In genomic region chr5:24486097-24486496, GRCm38 (mm10) we compare ENCODE assay signal across 10 mouse cellular contexts. TPM values are rescaled to one million over a fixed set of nuclear protein-coding genes. Genes with fewer than 3 reads are reported as not detected.
A peak's percentile ranks its signal among the peaks of the same experiment; 100 is the strongest.
DNase-seq lines count a peak whose midpoint lies in the region; ATAC-seq and TF ChIP-seq lines count a peak whose summit lies in the region.
"Had no signal": no experiment of that assay in that cellular context is flagged by ENCODE, and none has a peak within 500 bp of the region (broad histone marks: within the 10 kb centered on the region; RNA-seq: fewer than 3 reads in every experiment).

No protein-coding gene starts in this region.

- 0 out of 2 replicates have a peak, but pooled peaks cover 9% of the 10 kb centered on the region for H3K27me3 ChIP-seq in kidney, embryonic 15.5 days
- no peaks in the 10 kb centered on the region; the same call in 1 of the 2 replicates for H3K27me3 ChIP-seq in forebrain, postnatal 0 days (ENCODE audit: insufficient read depth, low read length)
- no peaks in the 10 kb centered on the region for H3K27me3 ChIP-seq in hindbrain, embryonic 15.5 days
- no peaks in the 10 kb centered on the region for H3K27me3 ChIP-seq in stomach, postnatal 0 days (ENCODE audit: control insufficient read depth, insufficient read depth, low read length)
- H3K27me3 ChIP-seq: stomach, embryonic 15.5 days had no signal

- H3K4me1 ChIP-seq in kidney, embryonic 15.5 days, result peaks cover 43% of the 10 kb centered on the region
- peaks cover 7% of the 10 kb centered on the region; the same call in 1 of the 2 replicates for H3K4me1 ChIP-seq in forebrain, postnatal 0 days (ENCODE audit: insufficient read depth)
- H3K4me1 ChIP-seq in hindbrain, embryonic 15.5 days (replicated peaks), result peaks cover 56% of the 10 kb centered on the region
- no peaks in the 10 kb centered on the region for H3K4me1 ChIP-seq in stomach, postnatal 0 days (replicated peaks; ENCODE audit: control insufficient read depth, insufficient read depth)

- H3K27ac ChIP-seq in kidney, embryonic 15.5 days, result no peak overlapping the region
- no peak overlapping the region for H3K27ac ChIP-seq in forebrain, postnatal 0 days (ENCODE audit: low read depth, low read length)
- H3K27ac ChIP-seq in hindbrain, embryonic 15.5 days (replicated peaks), result peak overlapping the region; percentile 56; the same call in 1 of the 2 replicates
- H3K27ac ChIP-seq in stomach, postnatal 0 days (replicated peaks), result no peak overlapping the region
- H3K27ac ChIP-seq: embryonic facial prominence, embryonic 12.5 days; stomach, embryonic 15.5 days had no signal

- H3K4me3 ChIP-seq in kidney, embryonic 15.5 days (replicated peaks), result no peak overlapping the region
- no peak overlapping the region for H3K4me3 ChIP-seq in forebrain, postnatal 0 days (ENCODE audit: low read depth, low read length)
- H3K4me3 ChIP-seq in hindbrain, embryonic 15.5 days, result no peak overlapping the region
- H3K4me3 ChIP-seq in stomach, postnatal 0 days (ENCODE audit: low read depth, low read length), result no peak overlapping the region
- H3K4me3 ChIP-seq: embryonic facial prominence, embryonic 12.5 days; stomach, embryonic 15.5 days had no signal

- no peak overlapping the region for H3K9ac ChIP-seq in kidney, embryonic 15.5 days
- no peak overlapping the region for H3K9ac ChIP-seq in forebrain, postnatal 0 days
- no peak overlapping the region for H3K9ac ChIP-seq in hindbrain, embryonic 15.5 days
- no peak overlapping the region for H3K9ac ChIP-seq in stomach, postnatal 0 days (ENCODE audit: low read length)
- H3K9ac ChIP-seq: embryonic facial prominence, embryonic 12.5 days; stomach, embryonic 15.5 days had no signal

- peak; percentile 92 for TF ChIP-seq CTCF in forebrain, postnatal 0 days (IDR thresholded peaks at IDR 0.05; ENCODE audit: low read depth)
- peak; percentile 91 for TF ChIP-seq CTCF in stomach, postnatal 0 days (IDR thresholded peaks at IDR 0.05; ENCODE audit: low read depth)

- no peaks in the 10 kb centered on the region for H3K9me3 ChIP-seq in kidney, embryonic 15.5 days (replicated peaks)
- no peaks in the 10 kb centered on the region for H3K9me3 ChIP-seq in forebrain, postnatal 0 days (ENCODE audit: low read length)
- no peaks in the 10 kb centered on the region for H3K9me3 ChIP-seq in hindbrain, embryonic 15.5 days
- no peaks in the 10 kb centered on the region for H3K9me3 ChIP-seq in stomach, postnatal 0 days (ENCODE audit: control insufficient read depth, low read length)
- H3K9me3 ChIP-seq: embryonic facial prominence, embryonic 12.5 days; stomach, embryonic 15.5 days had no signal

- 6% methylated on average over 8 of the region's 8 CpGs for WGBS in kidney, embryonic 15.5 days
- 3% methylated on average over 8 of the region's 8 CpGs for WGBS in forebrain, postnatal 0 days
- 3% methylated on average over 8 of the region's 8 CpGs for WGBS in hindbrain, embryonic 15.5 days
- WGBS in stomach, postnatal 0 days, result 4% methylated on average over 8 of the region's 8 CpGs

- intact Hi-C loops in left cerebral cortex, postnatal 36 days (cut with DNase I), result loop anchor here (5.0 kb wide), 1 partner anchor 111 kb away; no protein-coding TSS in a partner anchor

- no peak for TF ChIP-seq EP300 in stomach, postnatal 0 days (optimal IDR thresholded peaks at IDR 0.05)

- H3K4me2 ChIP-seq in kidney, embryonic 15.5 days, result no peak overlapping the region
- H3K4me2 ChIP-seq in forebrain, postnatal 0 days (ENCODE audit: low read depth), result no peak overlapping the region
- H3K4me2 ChIP-seq in hindbrain, embryonic 15.5 days, result no peak overlapping the region
- H3K4me2 ChIP-seq in stomach, postnatal 0 days (replicated peaks; ENCODE audit: low read depth), result no peak overlapping the region
- H3K4me2 ChIP-seq: stomach, embryonic 15.5 days had no signal

- H3K36me3 ChIP-seq in kidney, embryonic 15.5 days, result peaks cover 82% of the 10 kb centered on the region
- H3K36me3 ChIP-seq in forebrain, postnatal 0 days (ENCODE audit: insufficient read depth), result peaks cover 60% of the 10 kb centered on the region
- H3K36me3 ChIP-seq in hindbrain, embryonic 15.5 days, result peaks cover 38% of the 10 kb centered on the region
- peaks cover 41% of the 10 kb centered on the region for H3K36me3 ChIP-seq in stomach, postnatal 0 days (ENCODE audit: control insufficient read depth, insufficient read depth, low read length)

- peak; percentile 89 for DNase-seq in kidney, adult 18-20 months
- DNase-seq in cerebellum, adult 11 months, result peak; percentile 87
- peak; percentile 91 for DNase-seq in forebrain, postnatal 0 days
- peak; percentile 82 to 88 for DNase-seq in left cerebral cortex, postnatal 36 days (ENCODE audit: low spot score in 2 of 2)
- peak; percentile 41 to 64 for DNase-seq in natural killer cell, adult 2 months (ENCODE audit: low spot score in 2 of 2)
- DNase-seq in stomach, postnatal 0 days (ENCODE audit: low spot score), result peak; percentile 86

- no peak for ATAC-seq in kidney, embryonic 15.5 days (replicated peaks; ENCODE audit: low FRiP score)
- ATAC-seq in forebrain, postnatal 0 days, result peak; percentile 30
- ATAC-seq in hindbrain, embryonic 15.5 days (ENCODE audit: low FRiP score, low read depth), result no peak
- ATAC-seq in stomach, postnatal 0 days (ENCODE audit: low FRiP score, low TSS enrichment), result no peak

RNA-seq across cellular contexts. Expression of gene Agap3, which starts 34.1 kb away (rescaled TPM):
- 18.8 and 21.0 TPM in 2 replicates for polyA plus RNA-seq in kidney, embryonic 15.5 days (2015; fragmentation: Nextera tagmentation; extraction: Ambion mirVana)
- total RNA-seq in forebrain, postnatal 0 days (2014; rRNA removed), result 270 and 296 TPM in 2 replicates
- polyA plus RNA-seq in forebrain, postnatal 0 days (2015; fragmentation: Nextera tagmentation; extraction: Ambion mirVana), result 136 and 140 TPM in 2 replicates
- 112 and 124 TPM in 2 replicates for polyA plus RNA-seq in hindbrain, embryonic 15.5 days (2015; fragmentation: Nextera tagmentation; extraction: Ambion mirVana)
- total RNA-seq in left cerebral cortex, postnatal 36 days (2021), result 100 to 1,000 TPM; 507 to 566 TPM
- 21.9 and 26.5 TPM in 2 replicates for polyA plus RNA-seq in stomach, postnatal 0 days (2015; fragmentation: Nextera tagmentation; extraction: Ambion mirVana)

RNA-seq across cellular contexts. Expression of gene Tmub1, which starts 38.4 kb away (rescaled TPM):
- polyA plus RNA-seq in kidney, embryonic 15.5 days (2015; fragmentation: Nextera tagmentation; extraction: Ambion mirVana), result 25.2 and 26.5 TPM in 2 replicates
- total RNA-seq in forebrain, postnatal 0 days (2014; rRNA removed), result 34.3 and 47.2 TPM in 2 replicates
- polyA plus RNA-seq in forebrain, postnatal 0 days (2015; fragmentation: Nextera tagmentation; extraction: Ambion mirVana), result 54.8 and 56.7 TPM in 2 replicates
- polyA plus RNA-seq in hindbrain, embryonic 15.5 days (2015; fragmentation: Nextera tagmentation; extraction: Ambion mirVana), result 55.1 and 64.2 TPM in 2 replicates
- total RNA-seq in left cerebral cortex, postnatal 36 days (2021), result 10 to 100 TPM; 24.8 to 32.5 TPM
- polyA plus RNA-seq in stomach, postnatal 0 days (2015; fragmentation: Nextera tagmentation; extraction: Ambion mirVana), result 20.9 and 21.1 TPM in 2 replicates

RNA-seq across cellular contexts. Expression of gene Gbx1, which starts 40.9 kb away (rescaled TPM):
- polyA plus RNA-seq in kidney, embryonic 15.5 days (2015; fragmentation: Nextera tagmentation; extraction: Ambion mirVana), result 0.04 and 0.10 TPM in 2 replicates
- 2.3 and 4.8 TPM in 2 replicates for total RNA-seq in forebrain, postnatal 0 days (2014; rRNA removed)
- polyA plus RNA-seq in forebrain, postnatal 0 days (2015; fragmentation: Nextera tagmentation; extraction: Ambion mirVana), result 0.91 and 1.3 TPM in 2 replicates
- 6.8 and 8.8 TPM in 2 replicates for polyA plus RNA-seq in hindbrain, embryonic 15.5 days (2015; fragmentation: Nextera tagmentation; extraction: Ambion mirVana)
- under 1 TPM in 1 of 2 experiments, not detected in 1; 0.61 TPM for total RNA-seq in left cerebral cortex, postnatal 36 days (2021)
- polyA plus RNA-seq in stomach, postnatal 0 days (2015; fragmentation: Nextera tagmentation; extraction: Ambion mirVana), result 0.02 TPM in 1 of 2 replicates, not detected in the other

RNA-seq across cellular contexts. Expression of gene Fastk, which starts 41.0 kb away (rescaled TPM):
- 116 and 125 TPM in 2 replicates for polyA plus RNA-seq in kidney, embryonic 15.5 days (2015; fragmentation: Nextera tagmentation; extraction: Ambion mirVana)
- total RNA-seq in forebrain, postnatal 0 days (2014; rRNA removed), result 87.0 and 132 TPM in 2 replicates
- 88.7 and 91.9 TPM in 2 replicates for polyA plus RNA-seq in forebrain, postnatal 0 days (2015; fragmentation: Nextera tagmentation; extraction: Ambion mirVana)
- polyA plus RNA-seq in hindbrain, embryonic 15.5 days (2015; fragmentation: Nextera tagmentation; extraction: Ambion mirVana), result 96.8 and 113 TPM in 2 replicates
- 100 to 1,000 TPM; 131 to 133 TPM for total RNA-seq in left cerebral cortex, postnatal 36 days (2021)
- 66.6 and 67.9 TPM in 2 replicates for polyA plus RNA-seq in stomach, postnatal 0 days (2015; fragmentation: Nextera tagmentation; extraction: Ambion mirVana)

RNA-seq across cellular contexts. Expression of gene Asb10, which starts 54.7 kb away (rescaled TPM):
- polyA plus RNA-seq in kidney, embryonic 15.5 days (2015; fragmentation: Nextera tagmentation; extraction: Ambion mirVana), result 0.61 and 0.67 TPM in 2 replicates
- 0.43 TPM in 1 of 2 replicates, not detected in the other for total RNA-seq in forebrain, postnatal 0 days (2014; rRNA removed)
- polyA plus RNA-seq in forebrain, postnatal 0 days (2015; fragmentation: Nextera tagmentation; extraction: Ambion mirVana), result 0.21 and 0.22 TPM in 2 replicates
- polyA plus RNA-seq in hindbrain, embryonic 15.5 days (2015; fragmentation: Nextera tagmentation; extraction: Ambion mirVana), result 0.14 and 0.26 TPM in 2 replicates
- total RNA-seq in left cerebral cortex, postnatal 36 days (2021), result under 1 TPM in 1 of 2 experiments, not detected in 1; 0.27 TPM
- 0.21 and 0.25 TPM in 2 replicates for polyA plus RNA-seq in stomach, postnatal 0 days (2015; fragmentation: Nextera tagmentation; extraction: Ambion mirVana)
